Mouse (Mus musculus) forebrain, embryonic 14.5 days (tissue): ENCODE measurements around the gene Gm14322. TPM values are rescaled to one million over a fixed set of nuclear protein-coding genes. Genes with fewer than 3 reads are reported as not detected.
"Not testable (repeated sequence)": the region's sequence is repeated elsewhere in the genome, so short reads cannot be mapped to it uniquely, and the experiment has no call there.

Experiments
- ATAC-seq: fragments of 200-750 bp; cut with Nextera tagmentation; 2 replicates; pipeline ENCODE4 v1.8.0; 2017; ENCODE audit warnings: mild to moderate bottlenecking, moderate library complexity
- DNase-seq: peaks from one replicate; pipeline ENCODE4 v3.0.0-alpha.2; 2015; ENCODE audit warnings: low spot score
- H3K27ac ChIP-seq: fragments of 300-500 bp; sonication (generic); 2 replicates; pipeline ENCODE4 v1.5.1; 2014; ENCODE audit warnings: low read depth, mild to moderate bottlenecking, control low read depth, low read length, moderate library complexity
- H3K27me3 ChIP-seq: fragments of 300-500 bp; sonication (generic); replicated peaks from 2 replicates; pipeline ENCODE4 v1.6.1; 2014; ENCODE audit warnings: low read length, control low read depth, mixed read lengths; ENCODE audit not compliant: control insufficient read depth, insufficient read depth
- H3K36me3 ChIP-seq: fragments of 300-500 bp; sonication (generic); 2 replicates; pipeline ENCODE4 v1.6.1; 2014; ENCODE audit warnings: low read length, control low read depth; ENCODE audit not compliant: control insufficient read depth, insufficient read depth
- H3K4me1 ChIP-seq: fragments of 300-500 bp; sonication (generic); 2 replicates; pipeline ENCODE4 v1.6.1; 2014; ENCODE audit warnings: antibody characterized with exemption, low read length, control low read depth; ENCODE audit not compliant: control insufficient read depth, insufficient read depth
- H3K4me2 ChIP-seq: fragments of 300-500 bp; sonication (generic); 2 replicates; pipeline ENCODE4 v1.6.1; 2014; ENCODE audit warnings: mild to moderate bottlenecking, control low read depth, low read length
- H3K4me3 ChIP-seq: fragments of 300-500 bp; sonication (generic); 2 replicates; pipeline ENCODE4 v1.5.1; 2014; ENCODE audit warnings: low read depth, low read length, control low read depth
- H3K9ac ChIP-seq: fragments of 300-500 bp; sonication (generic); 2 replicates; pipeline ENCODE4 v1.6.1; 2014; ENCODE audit warnings: mild to moderate bottlenecking, low read length, control low read depth, moderate library complexity
- H3K9me3 ChIP-seq: fragments of 300-500 bp; sonication (generic); replicated peaks from 2 replicates; pipeline ENCODE4 v1.6.1; 2016; ENCODE audit warnings: low read length, control low read depth, mixed read lengths; ENCODE audit not compliant: control insufficient read depth
- WGBS: fragments of 180-500 bp; shearing (Covaris S2); extraction: QIAGEN DNeasy Blood & Tissue Kit; methylation state at CpG from one replicate; pipeline ENCODE4 v1.1.7; 2014; 5-methylcytosine and 5-hydroxymethylcytosine counted together
- polyA plus RNA-seq: library from polyadenylated mRNA; unstranded; fragments of >200 nt; fragmentation: Nextera tagmentation; extraction: Ambion mirVana; gene quantifications from 2 replicates; pipeline ENCODE4 v1.2.1, GENCODE M21; 2014

Gm14322 gene
- 7.9 and 11.8 TPM in 2 replicates for polyA plus RNA-seq

- not testable (repeated sequence) for ATAC-seq, H3K27ac ChIP-seq, H3K9ac ChIP-seq, H3K4me1 ChIP-seq, H3K9me3 ChIP-seq, H3K27me3 ChIP-seq, H3K36me3 ChIP-seq
- peak; percentile 5 for DNase-seq
- peak within 1 kb of the TSS; percentile 21 for H3K4me3 ChIP-seq
- H3K4me2 ChIP-seq = peak within 1 kb of the TSS; percentile 20; the same call in 1 of the 2 replicates
- WGBS = 31% methylated on average over 9 of the region's 9 CpGs
Measured at GRCm38 (mm10) chr2:177758941-177759558, at the start of gene Gm14322. Gm14322 (plus strand) TSS chr2:177759288.

- not testable (repeated sequence) for H3K9ac ChIP-seq, H3K9me3 ChIP-seq, DNase-seq, H3K4me2 ChIP-seq, H3K27ac ChIP-seq, H3K36me3 ChIP-seq, H3K4me1 ChIP-seq, H3K27me3 ChIP-seq, ATAC-seq, H3K4me3 ChIP-seq
- WGBS = 73% methylated on average over 4 of the region's 10 CpGs
Measured at GRCm38 (mm10) chr2:177741487-177741886, 17.6 kb upstream of the Gm14322 start.

GRCm38 (mm10) chr2:177787351-177787750 is 28.3 kb downstream of the Gm14322 start:
- H3K9me3 ChIP-seq, H3K9ac ChIP-seq, H3K27me3 ChIP-seq, H3K4me3 ChIP-seq, H3K27ac ChIP-seq, H3K36me3 ChIP-seq, H3K4me2 ChIP-seq, H3K4me1 ChIP-seq, ATAC-seq, DNase-seq: not testable (repeated sequence)
- WGBS = 89% methylated on average over 1 of the region's 1 CpGs

GRCm38 (mm10) chr2:177806170-177806569 is 47.1 kb downstream of the Gm14322 start:
- H3K36me3 ChIP-seq, H3K27ac ChIP-seq, H3K27me3 ChIP-seq, ATAC-seq, H3K4me2 ChIP-seq, H3K9ac ChIP-seq, H3K4me1 ChIP-seq, DNase-seq, H3K9me3 ChIP-seq, H3K4me3 ChIP-seq: not testable (repeated sequence)
- WGBS = no CpG with 5 or more reads among the region's 2 CpGs

Other genes starting within 250 kb of the Gm14322 start
- gene Gm14406, start 181.1 kb upstream of the Gm14322 start, polyA plus RNA-seq = not detected in 2 replicates
- gene Gm14325, start 81.0 kb downstream of the Gm14322 start, polyA plus RNA-seq = 38.8 and 43.3 TPM in 2 replicates
- gene Gm14327, start 137.8 kb downstream of the Gm14322 start, polyA plus RNA-seq = 0.84 and 2.4 TPM in 2 replicates
- not detected in 2 replicates for gene Zfp972, start 166.3 kb downstream of the Gm14322 start, polyA plus RNA-seq
- gene Gm14326, start 198.0 kb downstream of the Gm14322 start, polyA plus RNA-seq = 15.4 and 18.3 TPM in 2 replicates